In the genomic region with DNA sequence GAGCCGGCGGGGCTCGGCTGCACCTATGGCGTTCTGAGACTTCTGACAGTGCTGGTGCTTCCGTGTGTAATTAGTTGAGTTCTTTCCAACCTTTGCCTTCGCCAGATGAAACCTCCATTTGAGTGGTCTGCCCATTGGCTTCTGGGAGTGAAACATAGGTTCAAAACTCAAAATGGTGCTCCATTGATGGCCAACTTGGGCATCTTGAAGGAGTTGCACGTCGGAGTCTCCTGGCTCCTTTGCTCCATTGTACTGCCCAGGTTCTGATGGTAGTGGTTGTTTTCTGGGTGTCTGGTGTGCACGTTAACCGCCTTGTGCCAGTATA, we compare ENCODE assay signal across 7 mouse cellular contexts. TPM values are rescaled to one million over a fixed set of nuclear protein-coding genes. Genes with fewer than 3 reads are reported as not detected.
A peak's percentile ranks its signal among the peaks of the same experiment; 100 is the strongest.
DNase-seq lines count a peak whose midpoint lies in the region; ATAC-seq and TF ChIP-seq lines count a peak whose summit lies in the region.

No protein-coding gene starts in this region.

- no peak for TF ChIP-seq POLR2A in small intestine, adult 2 months (IDR thresholded peaks at IDR 0.05; ENCODE audit: low read depth, low read length)

- H3K27ac ChIP-seq in forebrain, embryonic 11.5 days (ENCODE audit: low read depth, low read length) = no peak overlapping the region
- H3K27ac ChIP-seq in limb, embryonic 12.5 days = peak overlapping the region; percentile 97
- no peak overlapping the region for H3K27ac ChIP-seq in small intestine, adult 2 months (ENCODE audit: insufficient read depth, low read depth, low read length)

- no peak for DNase-seq in forebrain, embryonic 11.5 days (ENCODE audit: low spot score)
- DNase-seq in adrenal gland, adult 2 months = no peak
- no peak for DNase-seq in urinary bladder, postnatal 36 days (ENCODE audit: low spot score in 2 of 2)

- WGBS in forebrain, embryonic 11.5 days = 5% methylated on average over 10 of the region's 10 CpGs
- WGBS in limb, embryonic 12.5 days = 7% methylated on average over 10 of the region's 10 CpGs
- WGBS in small intestine, adult 2 months = 17% methylated on average over 10 of the region's 10 CpGs

- H3K4me3 ChIP-seq in megakaryocyte, embryonic 14.5 days (replicated peaks) = peak overlapping the region; percentile 92
- peak overlapping the region; percentile 98 for H3K4me3 ChIP-seq in forebrain, embryonic 11.5 days (ENCODE audit: low read depth, low read length)
- peak overlapping the region; percentile 98 for H3K4me3 ChIP-seq in limb, embryonic 12.5 days (replicated peaks)
- H3K4me3 ChIP-seq in small intestine, adult 2 months (ENCODE audit: low read depth, low read length) = peak overlapping the region; percentile 80

- H3K9ac ChIP-seq in forebrain, embryonic 11.5 days (ENCODE audit: low read length) = peak overlapping the region; percentile 96
- H3K9ac ChIP-seq in limb, embryonic 12.5 days (replicated peaks) = peak overlapping the region; percentile 99

- H3K4me2 ChIP-seq in forebrain, embryonic 11.5 days (ENCODE audit: low read depth, low read length, severe bottlenecking) = peak overlapping the region; percentile 70
- H3K4me2 ChIP-seq in limb, embryonic 12.5 days = peak overlapping the region; percentile 80

- peaks cover 33% of the 10 kb centered on the region for H3K4me1 ChIP-seq in megakaryocyte, embryonic 14.5 days
- H3K4me1 ChIP-seq in forebrain, embryonic 11.5 days (replicated peaks; ENCODE audit: control insufficient read depth, insufficient read depth, low read length) = peaks cover 9% of the 10 kb centered on the region
- peaks cover 33% of the 10 kb centered on the region for H3K4me1 ChIP-seq in limb, embryonic 12.5 days (replicated peaks)
- peaks cover 5% of the 10 kb centered on the region for H3K4me1 ChIP-seq in small intestine, adult 2 months (ENCODE audit: control insufficient read depth, insufficient read depth, insufficient read length, low read length)

- no peaks in the 10 kb centered on the region for H3K9me3 ChIP-seq in megakaryocyte, embryonic 14.5 days
- H3K9me3 ChIP-seq in forebrain, embryonic 11.5 days (ENCODE audit: control insufficient read depth, low read length) = no peaks in the 10 kb centered on the region
- no peaks in the 10 kb centered on the region for H3K9me3 ChIP-seq in limb, embryonic 12.5 days

- TF ChIP-seq CTCF in small intestine, adult 2 months (IDR thresholded peaks at IDR 0.05; ENCODE audit: extremely low read depth, insufficient read length, insufficient replicate concordance, low read depth, low read length) = no peak

- H3K36me3 ChIP-seq in megakaryocyte, embryonic 14.5 days (replicated peaks; ENCODE audit: low read length) = no peaks in the 10 kb centered on the region
- H3K36me3 ChIP-seq in forebrain, embryonic 11.5 days (ENCODE audit: control insufficient read depth, insufficient read depth, low read length) = no peaks in the 10 kb centered on the region
- no peaks in the 10 kb centered on the region for H3K36me3 ChIP-seq in limb, embryonic 12.5 days
- H3K36me3 ChIP-seq in small intestine, adult 2 months (ENCODE audit: control insufficient read depth, insufficient read depth, low read length) = no peaks in the 10 kb centered on the region

- ATAC-seq in megakaryocyte, adult 5-6 weeks (ENCODE audit: poor library complexity, severe bottlenecking) = no peak
- ATAC-seq in forebrain, embryonic 11.5 days (replicated peaks; ENCODE audit: low FRiP score) = no peak
- no peak for ATAC-seq in limb, embryonic 12.5 days (ENCODE audit: insufficient number of reproducible peaks, insufficient read depth, low FRiP score, low TSS enrichment, low read depth)

- peaks cover 36% of the 10 kb centered on the region for H3K27me3 ChIP-seq in megakaryocyte, embryonic 14.5 days (replicated peaks)
- no peaks in the 10 kb centered on the region; the same call in 1 of the 2 replicates for H3K27me3 ChIP-seq in forebrain, embryonic 11.5 days (ENCODE audit: control insufficient read depth, insufficient read depth, low read length)
- H3K27me3 ChIP-seq in limb, embryonic 12.5 days = peaks cover 13% of the 10 kb centered on the region; the same call in 1 of the 2 replicates
- peaks cover 6% of the 10 kb centered on the region; the same call in 1 of the 2 replicates for H3K27me3 ChIP-seq in small intestine, adult 2 months (ENCODE audit: control insufficient read depth, insufficient read depth, low read length)

RNA-seq across cellular contexts. Expression of a gene that starts 1.9 kb away (rescaled TPM):
- 5.7 and 9.3 TPM in 2 replicates for polyA plus RNA-seq in megakaryocyte, embryonic 14.5 days (2012; ENCODE audit: insufficient read depth, low replicate concordance)
- total RNA-seq in megakaryocyte, adult 5-6 weeks (2015) = 16.3 and 19.1 TPM in 2 replicates
- total RNA-seq in megakaryocyte, adult 5-6 weeks (2017) = 17.9 and 20.4 TPM in 2 replicates
- 18.5 and 18.8 TPM in 2 replicates for polyA plus RNA-seq in forebrain, embryonic 11.5 days (2014; fragmentation: Nextera tagmentation; extraction: Ambion mirVana)
- 20.0 and 22.6 TPM in 2 replicates for polyA plus RNA-seq in limb, embryonic 12.5 days (2016; fragmentation: Nextera tagmentation; extraction: Ambion mirVana)
- 5.9 and 14.6 TPM in 2 replicates for polyA plus RNA-seq in small intestine, adult 2 months (2012; rRNA removed)
- 10 to 100 TPM; 21.1 to 24.6 TPM for total RNA-seq in adrenal gland, adult 2 months (2021)
- polyA plus RNA-seq in adrenal gland, adult 2 months (2012; rRNA removed) = 17.0 and 17.1 TPM in 2 replicates
